Mouse (Mus musculus): ENCODE measurements around the gene Zfp385c.

- TF ChIP-seq EP300 (IDR thresholded peaks at IDR 0.05; ENCODE audit: low read depth), result no peak
- TF ChIP-seq CTCF (IDR thresholded peaks at IDR 0.05; ENCODE audit: low read depth), result no peak
Observed at GRCm38 (mm10) chr11:100728601-100729000, 36.3 kb upstream of the Zfp385c start.

Data from liver, embryonic 14.5 days (tissue).